Mouse (Mus musculus): ENCODE results near the gene Gm44502. TPM values are rescaled to one million over a fixed set of nuclear protein-coding genes. Genes with fewer than 3 reads are reported as not detected.

Gm44502 gene
- polyA plus RNA-seq, 1 experiment from 2014 or later: not detected

DNA sequence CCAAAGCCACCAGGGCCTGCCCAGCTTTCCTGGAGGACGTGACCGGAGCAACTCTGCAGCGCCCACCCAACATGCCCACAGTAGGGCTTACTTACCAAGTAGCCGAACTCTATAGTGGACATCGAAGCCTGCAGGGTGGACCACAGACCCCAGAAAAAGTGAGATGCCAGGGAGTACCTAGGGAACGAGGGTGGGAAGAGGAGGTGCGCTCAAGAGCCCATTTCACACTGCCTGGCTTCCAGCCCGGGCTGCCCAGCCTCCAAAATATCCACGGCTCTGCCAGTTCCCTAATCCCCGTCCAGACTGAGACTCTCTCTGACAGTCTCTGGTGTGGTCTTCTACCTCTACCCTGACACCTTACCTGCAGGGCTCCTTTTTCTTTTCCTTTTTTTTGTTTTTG lies 2.8 kb downstream of the Gm44502 start:
- ATAC-seq (replicated peaks): no peak
- H3K36me3 ChIP-seq: peaks cover 21% of the 10 kb centered on the region; the same call in 1 of the 2 replicates
- H3K4me2 ChIP-seq (replicated peaks): no peak overlapping the region
- no peaks in the 10 kb centered on the region for H3K9me3 ChIP-seq
- H3K27ac ChIP-seq (replicated peaks): no peak overlapping the region
- WGBS: 84% methylated on average over 10 of the region's 10 CpGs
- no peak overlapping the region for H3K4me3 ChIP-seq
- H3K4me1 ChIP-seq: peaks cover 22% of the 10 kb centered on the region
- no peaks in the 10 kb centered on the region for H3K27me3 ChIP-seq
- no peak overlapping the region for H3K9ac ChIP-seq (replicated peaks)

GRCm38 (mm10) chr15:89425711-89426121 lies 3.8 kb downstream of the Gm44502 start, which contains the start of gene Cpt1b:
Cpt1b (minus strand) TSS chr15:89425863.
- H3K36me3 ChIP-seq: peaks cover 21% of the 10 kb centered on the region; the same call in 1 of the 2 replicates
- H3K9ac ChIP-seq (replicated peaks): no peak within 1 kb of the TSS
- H3K27ac ChIP-seq (replicated peaks): no peak within 1 kb of the TSS
- no peak within 1 kb of the TSS for H3K4me2 ChIP-seq (replicated peaks)
- WGBS: 38% methylated on average over 6 of the region's 6 CpGs
- no peak within 1 kb of the TSS for H3K4me3 ChIP-seq
- no peaks in the 10 kb centered on the region for H3K9me3 ChIP-seq
- peaks cover 18% of the 10 kb centered on the region for H3K4me1 ChIP-seq
- no peaks in the 10 kb centered on the region for H3K27me3 ChIP-seq
- ATAC-seq (replicated peaks): no peak

DNA sequence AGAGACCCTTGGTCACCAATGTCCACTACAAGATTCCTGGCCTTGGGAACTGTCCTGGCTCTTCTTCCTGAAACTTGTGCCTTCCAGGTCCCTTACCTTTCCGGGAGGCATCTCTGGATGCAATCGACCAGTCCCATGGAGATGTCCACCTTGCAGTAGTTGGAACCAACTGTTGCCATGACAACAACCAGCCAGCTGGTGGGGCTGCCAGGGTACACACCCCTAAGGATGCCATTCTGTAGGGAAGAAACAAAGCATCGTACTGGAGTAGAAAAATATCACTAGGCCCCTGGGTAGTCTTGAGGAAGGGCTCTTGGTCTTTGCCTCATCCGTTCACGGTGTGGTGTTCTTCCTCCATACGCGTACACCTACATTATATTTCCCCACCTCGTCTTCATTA lies 4.9 kb downstream of the Gm44502 start:
- ATAC-seq (replicated peaks): no peak
- 82% methylated on average over 8 of the region's 8 CpGs for WGBS
- Histone ChIP-seq H3K9ac (replicated peaks) (no peak overlapping the region), H3K4me3 (no peak overlapping the region), H3K27me3 (no peaks in the 10 kb centered on the region), H3K4me1 (peaks cover 12% of the 10 kb centered on the region), H3K9me3 (no peaks in the 10 kb centered on the region), H3K27ac (replicated peaks) (no peak overlapping the region), H3K36me3 (peaks cover 28% of the 10 kb centered on the region; the same call in 1 of the 2 replicates), H3K4me2 (replicated peaks) (no peak overlapping the region)

- H3K4me2 ChIP-seq (replicated peaks): no peak overlapping the region
- no peaks in the 10 kb centered on the region for H3K27me3 ChIP-seq
- H3K36me3 ChIP-seq: peaks cover 34% of the 10 kb centered on the region; the same call in 1 of the 2 replicates
- no peak overlapping the region for H3K27ac ChIP-seq (replicated peaks)
- H3K9ac ChIP-seq (replicated peaks): no peak overlapping the region
- H3K4me3 ChIP-seq: no peak overlapping the region
- ATAC-seq (replicated peaks): no peak
- no peaks in the 10 kb centered on the region for H3K9me3 ChIP-seq
- WGBS: 94% methylated on average over 9 of the region's 9 CpGs
- H3K4me1 ChIP-seq: no peaks in the 10 kb centered on the region
These were observed 7.6 kb downstream of the Gm44502 start for GRCm38 (mm10) chr15:89421938-89422337.

GRCm38 (mm10) chr15:89415282-89415681 lies 14.2 kb downstream of the Gm44502 start:
- WGBS: 91% methylated on average over 8 of the region's 8 CpGs
- Histone ChIP-seq H3K9me3 (no peaks in the 10 kb centered on the region), H3K4me1 (no peaks in the 10 kb centered on the region), H3K4me2 (replicated peaks) (no peak overlapping the region), H3K4me3 (no peak overlapping the region), H3K27ac (replicated peaks) (no peak overlapping the region), H3K36me3 (peaks cover 16% of the 10 kb centered on the region; the same call in 1 of the 2 replicates), H3K27me3 (no peaks in the 10 kb centered on the region), H3K9ac (replicated peaks) (no peak overlapping the region)
- ATAC-seq (replicated peaks): no peak

DNA sequence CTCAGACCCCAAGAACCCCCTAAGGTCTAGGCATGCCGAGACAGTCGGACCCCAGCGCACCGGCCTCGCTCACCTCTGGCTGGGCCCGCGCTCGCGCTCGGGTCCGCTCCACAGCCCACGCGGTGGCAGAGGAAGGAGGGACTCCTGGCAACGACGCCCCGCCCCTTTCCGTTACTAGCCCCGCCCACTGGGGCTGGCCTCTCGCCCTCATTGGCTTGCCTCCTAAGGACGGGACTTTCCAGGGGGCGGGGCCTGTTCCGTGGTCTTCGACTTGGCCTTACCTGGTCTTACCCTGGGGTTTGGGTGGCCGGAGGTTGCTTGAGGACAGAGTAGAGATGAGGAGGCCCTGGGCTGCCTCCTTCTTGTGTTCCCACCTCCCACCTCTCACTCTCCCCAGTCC lies 19.4 kb downstream of the Gm44502 start, which contains the start of gene Syce3:
TSS of gene Syce3 (minus strand) at position 386 of the 400 bp plus-strand sequence.
- no peak for ATAC-seq (replicated peaks)
- no peaks in the 10 kb centered on the region for H3K9me3 ChIP-seq
- H3K36me3 ChIP-seq: no peaks in the 10 kb centered on the region
- no peaks in the 10 kb centered on the region for H3K4me1 ChIP-seq
- no peak within 1 kb of the TSS for H3K4me3 ChIP-seq
- no peak within 1 kb of the TSS for H3K4me2 ChIP-seq (replicated peaks)
- no peak within 1 kb of the TSS for H3K9ac ChIP-seq (replicated peaks)
- WGBS: 91% methylated on average over 22 of the region's 24 CpGs
- H3K27ac ChIP-seq (replicated peaks): no peak within 1 kb of the TSS
- H3K27me3 ChIP-seq: no peaks in the 10 kb centered on the region

- Histone ChIP-seq H3K4me3 (no peak overlapping the region), H3K4me1 (no peaks in the 10 kb centered on the region), H3K27me3 (no peaks in the 10 kb centered on the region), H3K9me3 (no peaks in the 10 kb centered on the region), H3K4me2 (replicated peaks) (no peak overlapping the region), H3K27ac (replicated peaks) (no peak overlapping the region), H3K36me3 (no peaks in the 10 kb centered on the region), H3K9ac (replicated peaks) (no peak overlapping the region)
- no peak for ATAC-seq (replicated peaks)
These were observed 22.8 kb downstream of the Gm44502 start for GRCm38 (mm10) chr15:89406691-89407090.

DNA sequence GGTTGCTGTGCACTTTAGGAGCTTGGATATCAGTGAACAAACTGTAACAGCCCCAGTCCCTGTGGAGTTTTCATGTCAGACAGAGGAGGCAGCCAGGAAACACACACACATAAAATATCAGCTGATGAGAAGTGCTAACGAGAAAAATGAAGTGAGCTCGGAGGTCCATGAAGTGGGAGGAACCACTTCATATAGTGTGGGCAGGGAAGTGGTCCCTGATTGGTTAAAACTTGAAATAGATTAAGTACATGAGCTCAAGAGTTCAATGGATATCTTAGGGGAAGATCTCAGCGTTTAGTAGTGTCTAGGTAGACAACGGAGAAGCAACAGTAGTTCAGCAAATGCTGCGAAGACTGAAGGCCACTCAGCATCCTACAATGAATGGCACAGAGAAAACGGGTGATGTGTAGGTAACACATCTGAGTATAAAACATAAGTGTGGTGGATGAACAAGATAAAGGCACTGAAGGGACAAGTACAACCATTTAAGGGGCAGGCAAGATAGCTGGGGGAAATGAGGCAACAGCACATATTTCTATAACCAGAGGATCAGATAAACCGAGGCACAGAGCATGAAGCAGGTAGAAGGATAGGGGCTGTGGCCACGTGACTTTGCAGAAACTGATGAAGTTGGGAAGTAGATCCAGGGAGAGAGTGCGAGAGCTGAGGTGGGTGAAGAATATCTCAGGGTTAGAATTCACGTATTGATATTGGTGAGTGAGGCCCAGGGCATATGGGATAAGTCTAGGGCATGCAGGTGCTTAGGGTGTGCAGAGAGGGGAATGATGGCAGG lies 24.5 kb downstream of the Gm44502 start:
- WGBS: 88% methylated on average over 10 of the region's 10 CpGs
- no peaks in the 10 kb centered on the region for H3K4me1 ChIP-seq
- no peak for ATAC-seq (replicated peaks)

GRCm38 (mm10) chr15:89402471-89402870 lies 27.0 kb downstream of the Gm44502 start:
- Histone ChIP-seq H3K36me3 (no peaks in the 10 kb centered on the region), H3K27me3 (no peaks in the 10 kb centered on the region), H3K9me3 (no peaks in the 10 kb centered on the region), H3K9ac (replicated peaks) (no peak overlapping the region), H3K4me2 (replicated peaks) (no peak overlapping the region), H3K4me3 (no peak overlapping the region), H3K4me1 (no peaks in the 10 kb centered on the region), H3K27ac (replicated peaks) (no peak overlapping the region)
- WGBS: 90% methylated on average over 1 of the region's 1 CpGs
- no peak for ATAC-seq (replicated peaks)

More for the DNA sequence above, 24.5 kb downstream of the Gm44502 start:
- Histone ChIP-seq H3K4me3 (no peak overlapping the region), H3K27ac (replicated peaks) (no peak overlapping the region), H3K27me3 (no peaks in the 10 kb centered on the region), H3K9ac (replicated peaks) (no peak overlapping the region), H3K9me3 (no peaks in the 10 kb centered on the region), H3K36me3 (no peaks in the 10 kb centered on the region), H3K4me2 (replicated peaks) (no peak overlapping the region)

DNA sequence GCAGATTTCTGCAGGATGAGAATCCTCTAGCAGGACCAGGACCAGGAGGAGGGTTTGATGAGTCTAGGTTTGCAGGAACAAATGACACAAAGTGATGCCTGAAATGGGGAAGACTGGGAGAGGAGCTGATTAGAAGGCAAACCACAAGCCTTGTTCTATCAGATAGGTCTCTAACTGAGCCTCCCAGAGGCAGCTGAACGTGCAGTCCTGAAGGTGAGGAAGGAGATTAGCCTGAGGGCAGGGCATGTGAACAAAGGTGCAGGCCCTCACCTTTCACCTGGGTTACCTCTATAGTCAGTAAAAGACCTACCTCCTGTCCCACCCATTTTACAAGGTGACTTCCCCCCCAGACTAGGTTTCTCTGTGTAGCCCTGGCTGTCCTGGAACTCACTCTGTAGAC lies 29.8 kb downstream of the Gm44502 start:
- no peak overlapping the region for H3K9ac ChIP-seq (replicated peaks)
- H3K4me1 ChIP-seq: no peaks in the 10 kb centered on the region
- H3K36me3 ChIP-seq: no peaks in the 10 kb centered on the region
- H3K9me3 ChIP-seq: no peaks in the 10 kb centered on the region
- ATAC-seq (replicated peaks): no peak
- H3K4me2 ChIP-seq (replicated peaks): no peak overlapping the region
- 44% methylated on average over 1 of the region's 1 CpGs for WGBS
- H3K27ac ChIP-seq (replicated peaks): no peak overlapping the region
- H3K27me3 ChIP-seq: no peaks in the 10 kb centered on the region
- no peak overlapping the region for H3K4me3 ChIP-seq

GRCm38 (mm10) chr15:89398146-89398545 lies 31.4 kb downstream of the Gm44502 start:
- no peaks in the 10 kb centered on the region for H3K36me3 ChIP-seq
- H3K4me1 ChIP-seq: no peaks in the 10 kb centered on the region
- H3K27me3 ChIP-seq: no peaks in the 10 kb centered on the region
- no peaks in the 10 kb centered on the region for H3K9me3 ChIP-seq
- no peak overlapping the region for H3K9ac ChIP-seq (replicated peaks)
- H3K4me2 ChIP-seq (replicated peaks): no peak overlapping the region
- 64% methylated on average over 2 of the region's 2 CpGs for WGBS
- ATAC-seq (replicated peaks): no peak
- no peak overlapping the region for H3K27ac ChIP-seq (replicated peaks)
- H3K4me3 ChIP-seq: no peak overlapping the region

- no peak overlapping the region for H3K4me3 ChIP-seq
- H3K27ac ChIP-seq (replicated peaks): no peak overlapping the region
- no peak for ATAC-seq (replicated peaks)
- no peaks in the 10 kb centered on the region for H3K9me3 ChIP-seq
- H3K4me1 ChIP-seq: no peaks in the 10 kb centered on the region
- no peak overlapping the region for H3K4me2 ChIP-seq (replicated peaks)
- H3K9ac ChIP-seq (replicated peaks): no peak overlapping the region
- no peaks in the 10 kb centered on the region for H3K36me3 ChIP-seq
- H3K27me3 ChIP-seq: no peaks in the 10 kb centered on the region
- 88% methylated on average over 4 of the region's 4 CpGs for WGBS
These were observed 32.6 kb downstream of the Gm44502 start for GRCm38 (mm10) chr15:89396883-89397282.

GRCm38 (mm10) chr15:89390081-89390480 lies 39.4 kb downstream of the Gm44502 start:
- H3K9ac ChIP-seq (replicated peaks): no peak overlapping the region
- H3K9me3 ChIP-seq: no peaks in the 10 kb centered on the region
- H3K4me3 ChIP-seq: no peak overlapping the region
- H3K4me2 ChIP-seq (replicated peaks): no peak overlapping the region
- H3K36me3 ChIP-seq: no peaks in the 10 kb centered on the region
- no peaks in the 10 kb centered on the region for H3K27me3 ChIP-seq
- ATAC-seq (replicated peaks): no peak
- no peaks in the 10 kb centered on the region for H3K4me1 ChIP-seq
- 86% methylated on average over 10 of the region's 10 CpGs for WGBS
- H3K27ac ChIP-seq (replicated peaks): no peak overlapping the region

All from forebrain, embryonic 15.5 days (tissue).